Mouse (Mus musculus): ENCODE data around the gene Cyfip2.
A peak's percentile ranks its signal among the peaks of the same experiment; 100 is the strongest.
"Not testable (repeated sequence)": the region's sequence is repeated elsewhere in the genome, so short reads cannot be mapped to it uniquely, and the experiment has no call there.

Cyfip2 gene

GRCm38 (mm10) chr11:46194175-46194574 is 118.5 kb downstream of the Cyfip2 start:
- no peak for DNase-seq (ENCODE audit: low read depth, low spot score)

GRCm38 (mm10) chr11:46188283-46188682 is 124.4 kb downstream of the Cyfip2 start:
- no peak for DNase-seq (ENCODE audit: low read depth, low spot score)

DNA sequence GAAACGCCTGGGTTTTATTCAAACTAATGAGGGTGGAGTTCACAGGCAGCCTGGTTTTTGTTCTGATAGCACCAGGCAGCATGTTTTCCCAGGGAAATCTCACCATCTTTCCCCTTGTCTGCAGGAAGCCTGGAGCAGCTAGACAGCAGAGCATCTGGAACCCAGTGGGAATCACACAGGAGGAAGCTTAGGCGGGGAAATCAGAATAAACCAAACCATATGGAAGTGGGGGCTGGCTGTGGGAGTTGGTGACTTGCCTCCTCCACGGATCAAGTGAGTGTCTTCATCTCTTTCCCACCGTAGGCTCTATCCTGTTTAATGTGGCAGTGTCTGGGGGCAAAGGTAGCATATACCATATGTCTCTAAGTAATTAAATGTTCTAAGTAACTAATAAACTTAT is 127.2 kb downstream of the Cyfip2 start:
- no peak for DNase-seq (ENCODE audit: low read depth, low spot score)

GRCm38 (mm10) chr11:46184946-46185345 is 127.7 kb downstream of the Cyfip2 start:
- DNase-seq (ENCODE audit: low read depth, low spot score): no peak

DNA sequence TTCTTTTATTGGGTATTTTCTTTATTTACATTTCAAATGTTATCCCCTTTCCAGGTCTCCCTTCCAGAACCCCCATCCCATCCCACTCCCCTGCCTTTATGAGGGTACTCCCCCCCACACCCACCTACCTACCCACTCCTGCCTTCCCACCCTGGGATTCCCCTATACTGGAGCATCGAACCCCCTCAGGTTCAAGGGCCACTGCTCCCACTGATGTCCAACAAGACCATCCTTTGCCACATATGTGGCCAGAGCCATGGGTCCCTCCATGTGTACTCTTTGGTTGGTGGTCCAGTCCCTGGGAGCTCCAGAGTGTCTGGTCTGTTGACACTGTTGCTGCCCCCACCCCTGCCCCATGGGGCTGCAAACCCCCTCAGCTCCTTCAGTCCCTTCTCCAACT is 130.6 kb downstream of the Cyfip2 start:
- not testable (repeated sequence) for DNase-seq (ENCODE audit: low read depth, low spot score)

DNA sequence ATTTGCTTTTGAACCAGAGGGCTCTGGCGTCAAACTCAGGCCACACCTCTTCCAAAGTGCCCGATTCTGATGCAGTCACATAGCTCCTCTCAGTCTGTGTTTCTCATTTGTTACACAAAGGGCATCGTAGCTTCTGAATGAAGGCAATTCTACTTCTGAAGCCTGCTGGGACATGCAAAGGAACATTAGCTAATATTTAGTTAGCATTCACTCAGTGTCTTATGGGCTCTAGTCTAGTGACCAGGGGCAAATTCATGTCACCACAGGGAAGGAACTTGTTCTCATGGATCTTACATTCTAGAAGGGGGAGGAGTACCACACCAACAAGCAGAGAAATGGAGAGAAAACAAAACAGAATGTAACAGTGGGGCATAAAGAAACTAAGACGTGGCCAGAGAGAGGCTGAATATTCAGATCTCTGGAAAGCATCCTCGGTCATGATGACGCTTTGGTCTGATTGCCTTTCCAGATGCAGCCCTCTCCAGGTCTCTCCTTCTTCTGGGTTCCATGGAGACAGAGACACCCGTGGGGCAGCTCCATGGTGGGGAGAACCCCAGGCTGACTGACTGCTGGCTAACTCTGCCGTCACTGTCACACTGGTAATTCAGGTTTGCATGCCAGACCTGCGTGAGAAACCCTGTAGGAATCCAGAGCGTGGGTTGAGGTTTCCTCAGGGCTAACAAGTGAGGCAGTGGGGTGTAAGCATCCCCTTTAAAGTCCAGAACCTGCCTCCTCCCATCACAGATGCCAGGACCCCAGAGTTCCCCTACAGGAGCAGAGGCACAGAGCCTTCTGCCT is 135.2 kb downstream of the Cyfip2 start:
- no peak for DNase-seq (ENCODE audit: low read depth, low spot score)

GRCm38 (mm10) chr11:46176155-46176554 is 136.5 kb downstream of the Cyfip2 start:
- no peak for DNase-seq (ENCODE audit: low read depth, low spot score)

- DNase-seq (ENCODE audit: low read depth, low spot score): no peak
These were observed 140.5 kb downstream of the Cyfip2 start for GRCm38 (mm10) chr11:46172128-46172527.

DNA sequence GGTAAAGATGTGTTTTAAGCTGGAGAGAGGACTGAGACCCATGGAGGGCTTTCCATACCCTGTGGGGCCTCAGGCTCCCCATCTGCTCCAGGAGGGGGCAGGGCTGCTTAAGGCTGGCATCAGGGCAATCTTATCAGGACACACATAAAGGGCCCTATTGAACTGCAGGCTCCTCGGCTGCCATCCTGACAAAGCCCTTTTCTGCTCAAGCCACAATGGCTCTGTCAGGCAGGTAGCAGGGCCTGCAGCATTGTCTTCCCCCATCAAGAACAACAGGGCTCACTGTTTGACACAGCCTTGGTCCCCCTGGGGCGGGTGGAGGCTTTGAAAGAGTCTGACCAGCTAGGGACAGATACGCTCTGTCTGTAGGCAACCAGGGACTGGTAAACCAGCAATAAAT is 142.8 kb downstream of the Cyfip2 start:
- DNase-seq (ENCODE audit: low read depth, low spot score): no peak

DNA sequence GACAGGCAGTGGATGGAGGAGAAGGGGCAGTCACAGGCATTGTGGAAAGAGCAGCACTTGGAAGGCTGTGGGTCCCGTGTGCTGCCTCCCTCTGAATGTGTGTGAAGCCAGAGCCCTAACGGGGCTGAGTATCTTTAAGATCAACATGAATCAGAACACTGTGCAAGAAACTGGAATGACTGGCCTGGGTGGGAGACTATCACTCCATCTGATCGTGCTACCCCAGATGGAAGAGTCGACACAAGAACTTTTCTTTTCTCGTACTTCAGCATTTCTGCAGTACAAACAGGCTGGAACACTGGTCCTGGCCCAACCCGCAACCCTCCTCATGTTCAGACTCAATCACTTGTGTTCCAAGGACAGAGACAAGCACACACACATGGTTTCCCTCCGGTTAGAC is 144.2 kb downstream of the Cyfip2 start:
- DNase-seq (ENCODE audit: low read depth, low spot score): no peak

DNA sequence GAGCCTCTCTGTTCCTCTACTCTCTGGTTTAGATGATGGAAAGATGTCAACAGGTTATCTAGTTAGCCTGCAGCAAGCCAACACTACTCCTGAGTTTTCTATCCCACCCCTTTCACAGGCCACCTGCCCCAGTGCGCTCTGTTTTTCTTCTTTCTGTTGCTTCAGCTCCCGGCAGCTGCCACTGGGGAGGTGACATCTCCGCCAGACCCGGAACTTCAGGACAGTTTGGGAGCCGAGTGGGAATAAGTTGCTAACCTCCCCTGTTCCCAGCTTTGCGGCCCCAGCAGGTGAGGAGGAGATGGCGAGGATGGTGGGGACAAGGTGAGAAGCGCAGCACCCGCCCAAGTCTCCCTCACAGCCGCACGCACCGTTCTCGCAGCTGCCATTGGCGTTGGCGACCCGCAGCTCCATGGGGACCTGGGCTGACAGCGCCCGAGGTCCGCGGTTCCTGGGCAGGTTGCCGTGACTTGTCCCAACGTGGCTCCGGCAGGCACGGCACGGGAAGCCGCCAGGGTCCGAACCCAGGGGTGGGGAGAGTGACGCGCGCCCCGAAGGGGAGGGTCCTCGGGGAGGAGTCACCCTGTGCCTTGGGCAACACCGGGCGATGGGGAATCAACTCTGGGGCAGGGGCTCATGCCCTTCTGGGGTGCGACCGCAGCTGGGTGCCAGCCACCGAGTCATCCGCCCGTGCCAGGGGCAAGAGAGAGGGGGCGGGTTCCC is 146.6 kb downstream of the Cyfip2 start, which contains the start of gene Nipal4:
Nipal4 (minus strand) TSS at position 643 of the 720 bp plus-strand sequence.
- DNase-seq (ENCODE audit: low read depth, low spot score): peak; percentile 66

- DNase-seq (ENCODE audit: low read depth, low spot score): no peak
These were observed 155.2 kb downstream of the Cyfip2 start for GRCm38 (mm10) chr11:46157462-46157861.

DNA sequence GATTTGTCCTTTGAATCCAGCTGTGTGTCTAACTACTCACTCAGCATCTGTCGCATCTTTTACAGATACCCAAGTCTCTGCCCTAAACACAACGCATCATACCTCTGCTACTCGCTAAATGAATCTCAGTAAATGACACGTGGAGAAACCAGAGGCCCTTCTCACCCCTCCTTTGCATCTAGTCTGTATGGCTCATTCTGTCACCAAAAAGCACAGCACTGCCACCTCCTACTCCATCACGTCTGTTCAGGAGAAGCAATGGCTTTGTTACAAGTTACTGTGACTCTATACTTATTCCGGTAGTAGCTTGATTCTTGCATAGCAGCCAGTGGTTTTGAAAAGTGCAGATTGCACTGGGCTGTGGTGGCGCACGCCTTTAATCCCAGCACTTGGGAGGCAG is 155.7 kb downstream of the Cyfip2 start:
- DNase-seq (ENCODE audit: low read depth, low spot score): no peak

DNA sequence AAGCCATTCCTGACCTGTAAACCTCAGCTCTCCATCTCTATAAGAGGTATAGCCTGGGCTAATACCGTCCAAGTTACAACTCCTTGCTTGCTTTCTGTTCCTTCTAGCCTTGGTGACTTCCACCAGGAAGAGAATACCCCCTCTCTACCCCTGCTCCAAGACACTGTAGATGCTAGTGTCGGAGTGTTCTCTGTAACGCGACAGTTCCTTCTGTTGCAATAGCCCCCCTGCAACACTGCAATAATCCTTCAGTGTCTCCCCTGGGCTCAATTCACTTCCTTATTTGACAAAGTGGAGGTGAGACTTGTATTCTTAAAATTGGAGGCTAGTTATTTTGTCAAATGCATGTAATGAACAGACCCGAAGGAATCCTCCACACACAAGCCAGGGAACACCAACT is 166.0 kb downstream of the Cyfip2 start:
- DNase-seq (ENCODE audit: low read depth, low spot score): no peak

- DNase-seq (ENCODE audit: low read depth, low spot score): no peak
These were observed 167.3 kb downstream of the Cyfip2 start for GRCm38 (mm10) chr11:46145163-46145875.
